Mouse (Mus musculus) E14TG2a.4 (cell line): ENCODE data around the gene Usf1.

ENCODE experiments used
- CTCF ChIP-seq: conservative IDR thresholded peaks from 2 replicates; pipeline ENCODE4 v1.5.1; 2014; ENCODE audit warnings: low read length
- NANOG ChIP-seq: IDR thresholded peaks from 2 replicates; pipeline ENCODE4 v1.6.1; 2014; ENCODE audit warnings: borderline replicate concordance, low read length, mixed read lengths
- POU5F1 ChIP-seq: IDR thresholded peaks from 2 replicates; pipeline ENCODE4 v1.6.1; 2014; ENCODE audit warnings: low read length, borderline replicate concordance

DNA sequence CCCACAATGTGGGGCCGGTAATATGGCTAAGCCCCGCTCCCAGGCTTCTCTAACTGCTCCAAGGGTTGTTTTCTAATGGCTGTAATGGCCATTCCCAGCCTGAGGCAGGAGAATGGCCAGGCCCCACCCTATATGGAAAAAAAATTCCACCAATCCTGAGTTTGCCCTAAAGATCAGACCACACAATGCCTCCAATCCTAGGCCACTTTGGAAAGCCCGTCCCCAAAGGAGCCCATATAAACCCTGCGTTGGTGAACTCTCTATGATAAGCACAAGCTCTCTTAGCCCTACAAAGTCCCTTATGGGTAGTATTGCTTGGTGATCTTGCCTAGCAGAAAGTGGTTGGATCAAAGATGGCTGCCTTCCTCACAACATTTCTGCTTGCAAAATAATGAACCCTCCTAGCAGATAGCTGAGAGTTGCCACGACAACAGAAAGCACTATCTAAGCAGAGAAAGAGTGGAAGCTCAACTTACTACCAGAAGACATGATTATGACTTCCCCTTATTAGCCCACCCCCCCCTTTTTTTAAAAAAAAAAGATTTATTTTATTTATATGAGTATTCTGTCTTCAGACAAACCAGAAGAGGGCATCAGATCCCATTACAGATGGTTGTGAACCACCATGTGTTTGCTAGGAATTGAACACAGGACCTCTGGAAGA is 54.8 kb downstream of the Usf1 start:
- TF ChIP-seq CTCF: no peak
- TF ChIP-seq POU5F1: no peak
- TF ChIP-seq NANOG: no peak
